Mouse (Mus musculus) hindbrain, embryonic 14.5 days (tissue): ENCODE measurements at regions not wholly inside any gene's neighbourhood (a gene's known extent, or its start where the extent isn't known, plus 50 kb on each side); places are given as distances from the start of the nearest gene placed in this dataset.
A peak's percentile ranks its signal among the peaks of the same experiment; 100 is the strongest.

Experiments
- ATAC-seq: fragments of 200-750 bp; cut with Nextera tagmentation; 2 replicates; pipeline ENCODE4 v1.8.0; 2017; ENCODE audit warnings: moderate number of reproducible peaks, mild to moderate bottlenecking, moderate TSS enrichment, moderate library complexity; ENCODE audit not compliant: low FRiP score
- DNase-seq: peaks from one replicate; pipeline ENCODE4 v3.0.0-alpha.2; 2015; ENCODE audit warnings: low spot score
- H3K27ac ChIP-seq: fragments of 300-500 bp; sonication (generic); 2 replicates; pipeline ENCODE4 v1.5.1; 2014; ENCODE audit warnings: mild to moderate bottlenecking, moderate library complexity
- H3K27me3 ChIP-seq: fragments of 300-500 bp; sonication (generic); 2 replicates; pipeline ENCODE4 v1.6.1; 2014; ENCODE audit warnings: mild to moderate bottlenecking, low read length, mixed read lengths; ENCODE audit not compliant: control insufficient read depth, insufficient read depth
- H3K36me3 ChIP-seq: fragments of 300-500 bp; sonication (generic); replicated peaks from 2 replicates; pipeline ENCODE4 v1.6.1; 2014; ENCODE audit not compliant: control insufficient read depth, insufficient read depth
- H3K4me1 ChIP-seq: fragments of 300-500 bp; sonication (generic); replicated peaks from 2 replicates; pipeline ENCODE4 v1.6.1; 2014; ENCODE audit warnings: antibody characterized with exemption, low read length, mixed read lengths; ENCODE audit not compliant: control insufficient read depth, insufficient read depth
- H3K4me2 ChIP-seq: fragments of 300-500 bp; sonication (generic); replicated peaks from 2 replicates; pipeline ENCODE4 v1.6.1; 2014; ENCODE audit warnings: mild to moderate bottlenecking, moderate library complexity
- H3K4me3 ChIP-seq: fragments of 300-500 bp; sonication (generic); replicated peaks from 2 replicates; pipeline ENCODE4 v1.5.1; 2014; ENCODE audit warnings: mild to moderate bottlenecking, low read length
- H3K9ac ChIP-seq: fragments of 300-500 bp; sonication (generic); 2 replicates; pipeline ENCODE4 v1.6.1; 2014
- H3K9me3 ChIP-seq: fragments of 300-500 bp; sonication (generic); 2 replicates; pipeline ENCODE4 v1.6.1; 2016; ENCODE audit warnings: low read length; ENCODE audit not compliant: control insufficient read depth
- WGBS: fragments of 180-500 bp; shearing (Covaris S2); extraction: QIAGEN DNeasy Blood & Tissue Kit; methylation state at CpG from one replicate; pipeline ENCODE4 v1.1.7; 2014; 5-methylcytosine and 5-hydroxymethylcytosine counted together

DNA sequence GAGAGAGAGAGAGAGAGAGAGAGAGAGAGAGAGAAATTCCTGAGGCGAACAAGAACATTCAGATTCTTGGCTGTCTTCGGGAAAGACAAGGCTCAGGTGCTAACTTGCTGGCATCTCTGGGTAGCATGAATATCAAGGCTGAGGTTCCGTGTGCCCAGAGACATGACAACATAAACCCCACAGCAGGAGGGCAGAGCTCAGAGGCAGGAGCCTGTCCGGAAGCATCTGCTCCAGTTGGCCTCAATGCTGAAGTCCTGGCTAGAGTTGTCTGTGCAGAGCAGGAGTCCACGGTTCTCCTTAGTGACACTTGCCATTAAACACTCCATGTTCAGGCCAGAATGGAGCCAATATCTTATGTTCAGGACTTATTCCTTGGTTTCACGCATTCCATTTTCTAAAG is 555.6 kb downstream of the Plekhb2 start:
- no peak overlapping the region for H3K27ac ChIP-seq
- no peaks in the 10 kb centered on the region for H3K36me3 ChIP-seq
- no peaks in the 10 kb centered on the region for H3K27me3 ChIP-seq
- no peak overlapping the region for H3K4me3 ChIP-seq
- H3K9ac ChIP-seq = no peak overlapping the region
- H3K4me2 ChIP-seq = no peak overlapping the region
- ATAC-seq = no peak
- WGBS = 71% methylated on average over 6 of the region's 6 CpGs
- DNase-seq = no peak
- no peaks in the 10 kb centered on the region for H3K9me3 ChIP-seq
- H3K4me1 ChIP-seq = peaks cover 5% of the 10 kb centered on the region

DNA sequence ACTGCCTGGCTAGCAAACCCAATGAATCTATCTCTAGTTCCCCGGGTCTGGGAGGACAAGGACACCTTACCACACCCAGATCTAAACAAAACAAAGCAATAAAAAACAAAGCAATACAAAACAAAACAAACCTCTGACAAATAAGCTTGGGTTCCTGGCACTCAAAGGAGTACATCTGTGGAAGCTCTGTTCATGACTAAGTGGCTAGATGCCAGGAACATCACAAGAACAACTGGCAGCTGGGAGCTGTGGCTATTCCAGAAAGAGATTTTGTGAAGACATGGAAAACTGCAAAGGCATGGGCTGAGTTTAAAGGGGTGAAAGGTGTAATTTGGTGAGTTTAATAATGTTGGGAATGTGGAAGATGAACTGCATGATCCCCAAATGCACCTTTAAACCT is 565.9 kb downstream of the Plekhb2 start:
- peak overlapping the region; percentile 32; the same call in 1 of the 2 replicates for H3K27ac ChIP-seq
- H3K9me3 ChIP-seq = no peaks in the 10 kb centered on the region
- ATAC-seq (no peak), DNase-seq (no peak)
- H3K4me2 ChIP-seq = no peak overlapping the region
- no peak overlapping the region for H3K4me3 ChIP-seq
- H3K4me1 ChIP-seq = peaks cover 4% of the 10 kb centered on the region; the same call in 1 of the 2 replicates
- no peaks in the 10 kb centered on the region for H3K27me3 ChIP-seq
- H3K9ac ChIP-seq = no peak overlapping the region
- H3K36me3 ChIP-seq = no peaks in the 10 kb centered on the region
- 61% methylated on average over 1 of the region's 1 CpGs for WGBS

DNA sequence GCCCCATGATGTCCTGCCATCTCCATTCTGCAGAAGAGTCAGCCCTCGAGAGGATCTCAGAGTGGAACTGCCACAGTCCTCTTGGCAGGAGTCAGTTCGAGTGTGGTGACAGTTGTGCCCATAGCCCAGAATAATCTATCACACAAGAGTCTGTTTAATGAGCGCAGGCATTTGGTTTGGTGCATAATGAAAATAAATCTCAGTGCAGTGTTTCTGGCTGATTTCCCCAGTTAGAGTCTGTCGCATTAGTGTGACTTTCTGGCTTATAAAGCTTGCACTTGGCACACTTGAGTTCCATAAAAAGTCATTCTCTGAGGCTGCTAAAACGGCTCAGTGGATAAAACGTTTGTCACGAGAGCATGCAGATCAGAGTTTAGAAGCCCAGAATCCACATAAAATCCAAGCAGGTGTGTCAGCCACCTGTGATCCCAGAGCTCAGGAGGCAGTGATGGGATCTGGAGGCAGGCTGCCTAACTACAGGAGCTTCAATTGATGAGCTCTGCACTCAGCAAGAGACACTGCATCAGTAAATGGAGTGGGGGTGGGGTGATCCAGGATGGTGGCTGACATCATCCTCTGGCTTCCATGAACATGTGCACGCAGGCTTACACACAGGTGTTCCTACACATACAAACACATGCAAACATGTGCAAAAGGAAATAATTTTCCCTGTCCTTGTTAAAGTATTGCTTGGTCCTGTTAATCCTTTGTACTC is 578.5 kb downstream of the Plekhb2 start:
- no peak overlapping the region for H3K4me3 ChIP-seq
- H3K4me2 ChIP-seq = no peak overlapping the region
- peaks cover 10% of the 10 kb centered on the region; the same call in 1 of the 2 replicates for H3K9me3 ChIP-seq
- no peak overlapping the region for H3K9ac ChIP-seq
- DNase-seq (no peak), ATAC-seq (peak; percentile 43; the same call in 1 of the 2 replicates)
- H3K27me3 ChIP-seq = no peaks in the 10 kb centered on the region
- no peak overlapping the region for H3K27ac ChIP-seq
- no peaks in the 10 kb centered on the region for H3K4me1 ChIP-seq
- H3K36me3 ChIP-seq = no peaks in the 10 kb centered on the region
- WGBS = 79% methylated on average over 8 of the region's 8 CpGs

DNA sequence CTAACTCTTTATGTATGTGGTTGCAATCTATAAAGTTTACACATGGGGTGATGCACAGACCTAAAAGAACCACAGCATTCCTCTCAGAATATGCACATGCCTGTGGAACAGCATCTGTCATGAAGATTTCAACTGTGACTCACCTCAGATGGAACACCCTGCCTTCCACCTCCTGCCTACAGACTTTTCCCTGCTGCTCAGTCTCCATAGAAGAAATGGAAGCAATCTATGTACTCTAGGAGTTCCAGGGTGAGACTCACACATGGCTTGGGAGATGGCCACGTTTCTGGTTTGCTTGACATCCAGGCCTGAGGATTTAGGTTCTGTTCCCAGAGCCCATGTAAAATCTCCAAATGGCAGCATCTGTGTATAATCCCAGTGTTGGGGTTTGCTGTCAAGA is 579.7 kb downstream of the Plekhb2 start:
- no peak overlapping the region for H3K27ac ChIP-seq
- no peak for DNase-seq
- no peaks in the 10 kb centered on the region for H3K36me3 ChIP-seq
- no peak overlapping the region for H3K4me2 ChIP-seq
- no peak overlapping the region for H3K9ac ChIP-seq
- ATAC-seq = no peak
- no peak overlapping the region for H3K4me3 ChIP-seq
- no peaks in the 10 kb centered on the region for H3K4me1 ChIP-seq
- WGBS = 79% methylated on average over 1 of the region's 1 CpGs
- peaks cover 10% of the 10 kb centered on the region; the same call in 1 of the 2 replicates for H3K9me3 ChIP-seq
- H3K27me3 ChIP-seq = no peaks in the 10 kb centered on the region

DNA sequence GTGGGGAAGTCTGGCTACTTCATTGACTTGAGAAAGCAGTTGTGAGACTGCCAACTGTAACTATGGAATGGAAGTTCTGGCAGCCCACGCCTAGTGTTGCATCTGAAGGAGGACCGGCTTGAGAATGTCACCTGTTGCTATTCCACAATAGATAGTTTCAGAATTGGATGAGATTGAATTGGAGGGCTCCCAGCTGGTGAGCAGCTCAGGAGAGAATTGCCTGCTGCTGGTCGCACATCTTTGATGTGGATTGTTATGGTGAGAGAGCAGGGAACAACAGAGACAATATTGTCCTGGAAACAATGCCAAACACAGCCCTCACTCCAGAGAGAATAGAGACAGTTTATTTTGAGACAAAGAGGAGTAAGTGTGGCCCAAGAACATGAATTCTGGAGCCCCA is 585.9 kb downstream of the Plekhb2 start:
- no peaks in the 10 kb centered on the region for H3K4me1 ChIP-seq
- no peak for ATAC-seq
- no peak overlapping the region for H3K4me3 ChIP-seq
- no peaks in the 10 kb centered on the region for H3K36me3 ChIP-seq
- no peaks in the 10 kb centered on the region for H3K27me3 ChIP-seq
- no peak overlapping the region for H3K27ac ChIP-seq
- no peak overlapping the region for H3K9ac ChIP-seq
- H3K9me3 ChIP-seq = peaks cover 10% of the 10 kb centered on the region; the same call in 1 of the 2 replicates
- WGBS = 49% methylated on average over 3 of the region's 3 CpGs
- no peak overlapping the region for H3K4me2 ChIP-seq
- no peak for DNase-seq

DNA sequence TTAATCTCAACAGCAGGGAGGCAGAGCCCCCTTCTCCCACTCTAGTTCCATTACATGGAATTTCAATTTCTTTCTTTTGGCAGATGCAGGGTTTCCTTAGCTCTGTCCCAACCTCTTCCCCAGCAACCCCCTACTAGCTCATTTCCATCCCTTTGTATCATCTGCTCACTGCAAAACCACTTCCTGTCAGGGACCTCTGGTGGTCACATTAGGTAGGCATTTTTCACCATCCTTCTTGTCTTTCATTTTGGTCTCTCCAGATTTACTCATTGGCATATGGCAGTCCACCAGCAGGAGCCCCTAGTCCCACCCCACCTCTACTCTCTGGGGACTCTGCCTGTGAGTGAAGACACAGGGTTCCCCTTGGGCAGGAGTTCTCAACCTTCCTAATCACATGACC is 597.6 kb downstream of the Plekhb2 start:
- Histone ChIP-seq H3K4me3 (no peak overlapping the region), H3K27ac (no peak overlapping the region), H3K36me3 (no peaks in the 10 kb centered on the region), H3K27me3 (no peaks in the 10 kb centered on the region), H3K4me2 (no peak overlapping the region), H3K9ac (no peak overlapping the region), H3K4me1 (no peaks in the 10 kb centered on the region), H3K9me3 (no peaks in the 10 kb centered on the region)
- no peak for ATAC-seq
- no peak for DNase-seq

DNA sequence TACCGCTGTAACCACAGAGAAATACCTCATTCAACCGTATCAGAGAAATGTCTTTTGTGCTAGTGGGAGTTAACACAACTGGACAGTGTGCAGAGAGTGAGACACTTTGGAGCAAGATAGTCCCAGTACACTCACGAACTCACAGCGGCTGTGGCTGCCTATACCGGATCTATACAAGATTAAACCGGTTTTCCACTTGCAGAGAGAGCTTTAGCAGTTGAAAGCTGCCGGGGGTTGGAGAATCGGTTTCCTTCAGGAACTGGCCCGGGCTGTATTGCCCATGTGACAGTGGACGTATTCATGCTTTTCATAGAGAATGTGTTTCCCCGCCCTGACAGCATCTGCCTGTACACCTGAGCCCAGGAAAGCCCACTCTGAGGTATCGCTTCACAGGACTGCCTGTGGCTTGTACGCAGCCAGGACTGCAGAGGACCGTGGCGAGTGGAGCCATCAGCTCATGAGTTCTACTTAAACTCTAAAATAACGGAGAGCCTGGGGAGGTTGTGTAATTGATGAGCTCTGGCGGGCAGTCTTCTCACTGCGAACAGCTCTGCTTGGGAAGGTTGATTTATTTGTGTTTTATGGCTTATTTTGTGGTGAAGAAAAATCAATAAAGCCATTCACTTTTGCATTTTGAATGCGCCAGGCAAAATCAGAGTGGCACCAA is 602.8 kb downstream of the Plekhb2 start:
- no peak for DNase-seq
- no peaks in the 10 kb centered on the region for H3K4me1 ChIP-seq
- H3K4me3 ChIP-seq = no peak overlapping the region
- no peak for ATAC-seq
- H3K9me3 ChIP-seq = no peaks in the 10 kb centered on the region
- H3K36me3 ChIP-seq = no peaks in the 10 kb centered on the region
- H3K4me2 ChIP-seq = peak overlapping the region; percentile 21; the same call in 1 of the 2 replicates
- H3K27ac ChIP-seq = no peak overlapping the region
- no peaks in the 10 kb centered on the region for H3K27me3 ChIP-seq
- no peak overlapping the region for H3K9ac ChIP-seq
- 75% methylated on average over 19 of the region's 19 CpGs for WGBS

DNA sequence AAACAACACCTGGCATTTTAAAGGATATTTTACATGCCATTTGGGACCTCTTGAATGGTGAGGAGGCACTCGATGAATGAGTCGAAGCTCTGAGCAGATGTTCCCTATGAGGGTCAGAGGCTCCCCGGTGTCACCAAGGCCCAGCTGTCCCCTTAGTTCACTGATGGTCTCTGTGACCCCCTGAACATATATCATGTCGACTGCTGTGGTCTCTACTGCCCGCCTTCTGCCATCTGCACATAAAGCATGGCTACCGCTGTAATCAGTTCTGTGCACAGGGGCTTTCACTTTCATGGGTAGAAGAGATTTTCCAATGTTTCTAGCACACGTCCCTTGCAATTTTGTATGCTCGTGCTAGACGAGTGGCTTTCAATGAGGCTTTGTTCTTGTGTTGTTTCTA is 607.8 kb downstream of the Plekhb2 start:
- no peak overlapping the region for H3K4me2 ChIP-seq
- H3K4me1 ChIP-seq = no peaks in the 10 kb centered on the region
- no peak overlapping the region for H3K9ac ChIP-seq
- 47% methylated on average over 9 of the region's 9 CpGs for WGBS
- no peak overlapping the region for H3K4me3 ChIP-seq
- H3K27me3 ChIP-seq = no peaks in the 10 kb centered on the region
- H3K36me3 ChIP-seq = no peaks in the 10 kb centered on the region
- ATAC-seq = no peak
- H3K9me3 ChIP-seq = no peaks in the 10 kb centered on the region
- H3K27ac ChIP-seq = no peak overlapping the region
- DNase-seq = no peak

DNA sequence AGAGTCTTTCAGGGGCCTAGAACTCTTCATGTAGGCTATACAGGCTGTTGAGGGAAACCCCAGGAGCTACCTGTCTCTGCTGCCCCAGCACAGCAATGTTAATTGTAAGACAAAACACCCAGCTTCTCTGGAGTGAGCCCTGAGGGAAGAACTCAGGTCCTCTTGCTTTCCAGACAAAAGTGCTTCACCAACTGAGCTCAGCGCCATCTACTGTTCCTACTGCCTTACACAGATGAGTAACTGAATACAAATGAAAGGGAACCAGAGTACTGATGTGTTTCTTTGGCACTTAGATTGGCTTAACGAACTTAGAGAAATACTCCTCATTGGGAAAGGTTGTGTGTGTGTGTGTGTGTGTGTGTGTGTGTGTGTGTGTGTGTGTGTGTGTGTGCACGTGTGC is 603.1 kb upstream of the Hs6st1 start:
- no peak overlapping the region for H3K4me3 ChIP-seq
- H3K27me3 ChIP-seq = no peaks in the 10 kb centered on the region
- DNase-seq = no peak
- 60% methylated on average over 3 of the region's 3 CpGs for WGBS
- H3K9me3 ChIP-seq = no peaks in the 10 kb centered on the region
- H3K36me3 ChIP-seq = no peaks in the 10 kb centered on the region
- no peaks in the 10 kb centered on the region for H3K4me1 ChIP-seq
- H3K4me2 ChIP-seq = no peak overlapping the region
- no peak for ATAC-seq
- H3K9ac ChIP-seq = no peak overlapping the region
- no peak overlapping the region for H3K27ac ChIP-seq
